Mouse (Mus musculus) kidney, embryonic 16.5 days (tissue): ENCODE data around the gene Dguok. TPM values are rescaled to one million over a fixed set of nuclear protein-coding genes. Genes with fewer than 3 reads are reported as not detected.
A peak's percentile ranks its signal among the peaks of the same experiment; 100 is the strongest.

Experiments used
- ATAC-seq: fragments of 200-750 bp; cut with Nextera tagmentation; 2 replicates; pipeline ENCODE4 v1.8.0; 2017; ENCODE audit warnings: moderate TSS enrichment; ENCODE audit not compliant: low FRiP score, low TSS enrichment
- H3K27ac ChIP-seq: fragments of 300-500 bp; sonication (generic); 2 replicates; pipeline ENCODE4 v1.5.1; 2014; ENCODE audit warnings: low read length
- H3K27me3 ChIP-seq: fragments of 300-500 bp; sonication (generic); 2 replicates; pipeline ENCODE4 v1.6.1; 2014; ENCODE audit warnings: low read length, control low read depth, mixed read lengths; ENCODE audit not compliant: insufficient read depth
- H3K36me3 ChIP-seq: fragments of 300-500 bp; sonication (generic); 2 replicates; pipeline ENCODE4 v1.6.1; 2014; ENCODE audit warnings: low read length, control low read depth, mixed read lengths; ENCODE audit not compliant: insufficient read depth
- H3K4me1 ChIP-seq: fragments of 300-500 bp; sonication (generic); 2 replicates; pipeline ENCODE4 v1.6.1; 2014; ENCODE audit warnings: low read length, control low read depth, mixed read lengths; ENCODE audit not compliant: insufficient read depth
- H3K4me2 ChIP-seq: fragments of 300-500 bp; sonication (generic); replicated peaks from 2 replicates; pipeline ENCODE4 v1.6.1; 2014; ENCODE audit warnings: low read depth, low read length
- H3K4me3 ChIP-seq: fragments of 300-500 bp; sonication (generic); 2 replicates; pipeline ENCODE4 v1.5.1; 2014; ENCODE audit warnings: mild to moderate bottlenecking, low read length
- H3K9ac ChIP-seq: fragments of 300-500 bp; sonication (generic); replicated peaks from 2 replicates; pipeline ENCODE4 v1.6.1; 2014; ENCODE audit warnings: low read length
- H3K9me3 ChIP-seq: fragments of 300-500 bp; sonication (generic); 2 replicates; pipeline ENCODE4 v1.6.1; 2016; ENCODE audit warnings: low read length, control low read depth
- WGBS: fragments of 180-500 bp; shearing (Covaris S2); extraction: QIAGEN DNeasy Blood & Tissue Kit; methylation state at CpG from one replicate; pipeline ENCODE4 v1.1.7; 2014; 5-methylcytosine and 5-hydroxymethylcytosine counted together
- polyA plus RNA-seq: library from polyadenylated mRNA; unstranded; fragments of >200 nt; fragmentation: Nextera tagmentation; extraction: Ambion mirVana; gene quantifications from 2 replicates; pipeline ENCODE4 v1.2.1, GENCODE M21; 2015

Dguok gene
- polyA plus RNA-seq, 1 experiment from 2014 or later = 95.8 TPM

DNA sequence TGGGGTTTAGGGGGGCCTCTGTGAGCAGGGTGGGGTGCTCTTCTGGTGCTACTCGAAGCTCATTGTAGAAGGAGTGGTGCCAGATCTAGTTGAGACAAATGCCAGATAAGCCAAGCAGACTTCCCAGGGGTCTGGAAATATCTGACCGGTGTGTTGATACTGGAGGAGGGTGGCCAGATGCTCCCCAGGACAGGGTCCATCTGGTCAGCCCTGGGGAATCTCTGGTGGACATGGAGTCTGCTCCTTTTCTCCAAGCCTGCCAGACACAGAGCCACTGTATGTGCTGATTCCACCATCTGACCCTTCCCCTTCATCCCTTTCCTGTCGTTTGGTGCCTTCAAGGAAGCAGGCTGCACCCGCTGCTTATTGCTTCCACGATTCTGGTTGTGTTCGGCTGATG is 16.4 kb upstream of the Dguok start:
- no peak for ATAC-seq
- Histone ChIP-seq H3K9ac (no peak overlapping the region), H3K4me3 (no peak overlapping the region), H3K4me2 (no peak overlapping the region), H3K27me3 (no peaks in the 10 kb centered on the region), H3K9me3 (no peaks in the 10 kb centered on the region), H3K4me1 (no peaks in the 10 kb centered on the region), H3K36me3 (no peaks in the 10 kb centered on the region), H3K27ac (no peak overlapping the region)
- 55% methylated on average over 6 of the region's 6 CpGs for WGBS

DNA sequence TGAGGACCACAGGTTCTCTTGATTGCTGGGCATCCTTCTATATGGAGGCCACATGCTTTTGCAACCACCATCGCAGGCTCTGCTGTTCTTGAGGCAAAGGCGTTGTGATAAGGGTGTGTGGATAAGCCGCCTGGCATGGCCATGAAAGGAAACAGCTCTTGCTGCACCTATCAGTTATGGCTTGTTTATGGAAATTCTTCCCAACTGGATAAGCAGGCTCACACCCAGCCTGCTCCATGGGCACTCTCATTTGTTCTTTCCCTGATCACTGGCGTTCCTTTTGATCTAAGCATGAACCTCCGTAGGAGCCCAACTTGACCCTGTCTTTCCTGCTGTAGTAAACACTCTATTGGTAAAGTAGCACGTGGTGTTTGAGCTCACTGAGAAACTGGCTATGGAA is 15.0 kb upstream of the Dguok start:
- no peak overlapping the region for H3K27ac ChIP-seq

DNA sequence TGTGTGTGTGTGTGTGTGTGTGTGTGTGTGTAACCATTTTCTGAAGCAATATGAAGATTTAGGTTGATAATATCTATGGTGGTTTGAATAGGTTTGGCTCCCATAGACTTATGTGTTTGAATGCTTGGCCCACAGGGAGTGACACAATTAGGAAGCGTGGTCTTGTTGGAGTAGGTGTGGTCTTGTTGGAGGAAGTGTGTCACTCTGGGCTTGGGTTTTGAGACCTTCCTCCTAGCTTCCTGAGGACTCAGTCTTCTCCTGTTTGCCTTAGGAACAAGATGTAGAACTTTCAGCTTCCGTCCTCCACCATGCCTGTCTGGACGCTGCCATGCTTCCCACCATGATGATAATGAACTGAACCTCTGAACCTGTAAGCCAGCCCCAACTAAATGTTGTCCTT is 11.9 kb upstream of the Dguok start:
- WGBS = 83% methylated on average over 3 of the region's 3 CpGs
- no peak overlapping the region for H3K9ac ChIP-seq
- no peak overlapping the region for H3K4me3 ChIP-seq
- no peaks in the 10 kb centered on the region for H3K4me1 ChIP-seq
- no peaks in the 10 kb centered on the region for H3K9me3 ChIP-seq
- no peak for ATAC-seq
- H3K27me3 ChIP-seq = no peaks in the 10 kb centered on the region
- H3K4me2 ChIP-seq = no peak overlapping the region
- no peak overlapping the region for H3K27ac ChIP-seq
- no peaks in the 10 kb centered on the region for H3K36me3 ChIP-seq

More for the DNA sequence above, 15.0 kb upstream of the Dguok start:
- Histone ChIP-seq H3K9me3 (no peaks in the 10 kb centered on the region), H3K4me1 (no peaks in the 10 kb centered on the region), H3K9ac (no peak overlapping the region), H3K27me3 (no peaks in the 10 kb centered on the region), H3K4me2 (no peak overlapping the region), H3K36me3 (no peaks in the 10 kb centered on the region), H3K4me3 (no peak overlapping the region)
- 70% methylated on average over 6 of the region's 6 CpGs for WGBS
- ATAC-seq = no peak

DNA sequence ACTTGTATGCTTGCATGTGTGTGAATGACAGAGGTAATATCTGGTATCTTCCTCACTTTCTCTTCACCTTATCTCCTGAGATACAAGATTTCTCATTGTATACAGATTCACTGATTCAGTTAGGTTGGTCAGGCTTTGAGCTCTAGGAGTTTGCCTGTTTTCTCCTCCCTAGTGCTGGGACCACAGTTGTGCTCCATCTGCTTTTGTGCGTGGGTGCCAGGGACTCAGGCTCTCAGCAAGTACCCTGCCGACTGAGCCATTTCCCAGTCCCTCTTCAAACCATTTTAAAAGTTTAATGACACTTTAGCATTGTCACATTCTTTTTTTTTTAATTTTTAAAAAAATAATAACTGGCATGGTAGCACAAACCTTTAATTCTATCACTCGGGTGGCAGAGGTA is 8.4 kb upstream of the Dguok start:
- no peak overlapping the region for H3K9ac ChIP-seq

DNA sequence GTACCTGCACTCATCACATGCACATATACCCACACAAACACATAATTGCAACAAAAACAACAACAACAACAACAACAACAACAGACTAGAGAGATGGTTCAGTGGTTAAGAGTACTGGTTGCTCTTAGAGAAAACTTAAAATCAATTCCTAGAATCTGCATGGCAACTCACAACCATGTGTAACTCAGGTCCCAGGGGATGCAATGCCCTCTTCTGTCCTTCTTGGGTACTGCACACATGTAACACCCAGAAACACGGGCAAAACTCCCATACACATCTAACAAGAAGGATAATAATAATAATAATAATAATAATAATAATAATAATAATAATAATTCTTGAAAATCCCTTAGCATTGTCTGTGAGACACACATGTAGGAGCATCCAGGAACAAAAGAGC is 5.7 kb upstream of the Dguok start:
- H3K27me3 ChIP-seq = no peaks in the 10 kb centered on the region
- no peaks in the 10 kb centered on the region for H3K9me3 ChIP-seq
- H3K9ac ChIP-seq = no peak overlapping the region
- no peak overlapping the region for H3K27ac ChIP-seq
- WGBS = 23% methylated on average over 1 of the region's 1 CpGs
- no peaks in the 10 kb centered on the region for H3K36me3 ChIP-seq
- H3K4me2 ChIP-seq = no peak overlapping the region
- ATAC-seq = no peak
- peaks cover 1% of the 10 kb centered on the region; the same call in 1 of the 2 replicates for H3K4me1 ChIP-seq
- no peak overlapping the region for H3K4me3 ChIP-seq

More for the DNA sequence above, 8.4 kb upstream of the Dguok start:
- no peak for ATAC-seq
- 70% methylated on average over 3 of the region's 3 CpGs for WGBS
- Histone ChIP-seq H3K4me1 (no peaks in the 10 kb centered on the region), H3K27ac (no peak overlapping the region), H3K4me2 (no peak overlapping the region), H3K36me3 (no peaks in the 10 kb centered on the region), H3K4me3 (no peak overlapping the region), H3K9me3 (no peaks in the 10 kb centered on the region), H3K27me3 (no peaks in the 10 kb centered on the region)

DNA sequence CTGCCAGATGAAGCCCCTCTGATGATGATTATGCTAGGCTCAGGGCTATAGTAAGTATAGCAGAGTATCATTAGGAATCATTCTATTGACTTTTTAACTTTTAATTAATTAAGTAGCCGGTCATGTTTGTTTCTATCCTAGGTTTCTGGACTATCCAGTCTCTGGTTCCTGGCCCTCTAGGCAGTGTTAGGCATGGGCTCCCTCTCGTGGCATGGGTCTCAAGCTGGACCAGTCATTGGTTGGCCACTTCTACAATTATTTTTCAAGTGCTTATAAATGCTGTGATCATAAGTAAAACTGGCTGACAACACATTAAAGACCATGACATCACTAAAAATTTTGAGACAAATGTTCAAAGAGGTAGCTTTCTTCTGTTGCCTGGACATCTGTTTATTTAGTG is 3.4 kb upstream of the Dguok start:
- ATAC-seq = no peak
- Histone ChIP-seq H3K27me3 (no peaks in the 10 kb centered on the region), H3K4me3 (no peak overlapping the region), H3K9ac (no peak overlapping the region), H3K4me2 (no peak overlapping the region), H3K9me3 (no peaks in the 10 kb centered on the region), H3K27ac (no peak overlapping the region), H3K36me3 (no peaks in the 10 kb centered on the region), H3K4me1 (peaks cover 12% of the 10 kb centered on the region)
- WGBS = 56% methylated on average over 2 of the region's 2 CpGs

DNA sequence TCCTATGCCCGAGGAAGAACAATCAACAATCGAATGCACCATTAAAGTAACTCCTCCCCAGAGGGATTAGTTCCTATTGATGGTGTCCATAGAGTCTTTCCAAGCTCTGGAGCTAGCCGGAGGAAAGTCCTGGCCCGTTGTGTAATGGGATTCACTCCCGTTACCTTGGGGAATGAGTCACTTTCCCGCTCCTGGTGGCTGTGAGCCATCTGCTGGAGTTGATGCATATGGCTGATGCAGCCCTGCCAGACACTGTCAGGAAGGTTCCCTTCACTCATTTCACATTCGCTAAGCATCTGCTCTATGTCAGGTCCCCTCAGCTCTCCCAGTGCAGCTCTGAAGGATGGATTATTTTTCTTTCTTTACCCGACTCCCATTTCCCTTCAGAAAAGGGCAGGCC is 2.7 kb upstream of the Dguok start:
- no peak for ATAC-seq
- no peak overlapping the region for H3K4me3 ChIP-seq
- H3K4me1 ChIP-seq = peaks cover 12% of the 10 kb centered on the region
- no peak overlapping the region for H3K4me2 ChIP-seq
- H3K9ac ChIP-seq = no peak overlapping the region
- 37% methylated on average over 8 of the region's 8 CpGs for WGBS
- no peaks in the 10 kb centered on the region for H3K27me3 ChIP-seq
- no peak overlapping the region for H3K27ac ChIP-seq
- H3K9me3 ChIP-seq = no peaks in the 10 kb centered on the region
- H3K36me3 ChIP-seq = no peaks in the 10 kb centered on the region

DNA sequence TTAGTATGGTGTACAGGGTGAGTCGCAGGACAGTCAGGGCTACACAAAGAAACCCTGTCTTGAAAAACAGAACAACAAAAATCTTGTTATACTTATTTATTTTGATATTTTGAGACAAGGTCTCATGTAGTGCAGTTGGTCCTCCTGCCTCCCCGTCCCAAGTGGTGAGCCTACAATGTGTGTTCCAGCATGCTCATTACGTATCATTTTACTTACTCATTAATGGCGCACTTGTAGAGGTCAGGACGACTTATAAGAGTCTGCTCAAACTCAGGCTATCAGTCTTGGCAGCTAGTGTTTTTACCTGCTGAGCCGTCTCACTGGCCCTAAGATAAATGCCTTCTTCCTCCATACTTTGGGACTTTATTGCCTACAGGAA is 388 bp upstream of the Dguok start:
- H3K9me3 ChIP-seq = no peaks in the 10 kb centered on the region
- peak overlapping the region; percentile 78 for H3K4me2 ChIP-seq
- peak overlapping the region; percentile 64 for H3K9ac ChIP-seq
- no peak; the same call in 1 of the 2 replicates for ATAC-seq
- WGBS = 23% methylated on average over 6 of the region's 6 CpGs
- peak overlapping the region; percentile 84 for H3K4me3 ChIP-seq
- H3K4me1 ChIP-seq = peaks cover 12% of the 10 kb centered on the region
- no peaks in the 10 kb centered on the region for H3K27me3 ChIP-seq
- H3K36me3 ChIP-seq = no peaks in the 10 kb centered on the region
- peak overlapping the region; percentile 74 for H3K27ac ChIP-seq

DNA sequence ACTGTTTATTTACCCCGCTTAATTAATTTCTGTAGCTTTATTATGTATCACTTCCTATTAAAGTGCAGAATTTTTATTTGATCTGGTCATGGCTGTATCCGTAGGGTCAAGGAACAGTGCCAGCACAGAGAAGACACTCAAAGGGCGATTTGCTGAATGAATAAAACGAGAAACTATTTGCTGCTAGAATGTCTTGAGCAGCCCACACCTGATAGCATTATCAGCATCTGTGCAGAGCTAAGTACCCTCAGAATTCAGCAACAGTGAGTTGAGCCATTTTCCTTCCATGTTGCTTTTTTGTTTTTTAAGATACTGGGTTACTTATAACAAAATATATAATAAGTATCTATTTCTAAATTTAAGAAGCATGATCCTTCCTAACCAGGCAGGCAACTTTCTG is 1.2 kb downstream of the Dguok start:
- WGBS = 90% methylated on average over 4 of the region's 4 CpGs
- H3K9ac ChIP-seq = peak overlapping the region; percentile 88
- H3K4me3 ChIP-seq = peak overlapping the region; percentile 84

DNA sequence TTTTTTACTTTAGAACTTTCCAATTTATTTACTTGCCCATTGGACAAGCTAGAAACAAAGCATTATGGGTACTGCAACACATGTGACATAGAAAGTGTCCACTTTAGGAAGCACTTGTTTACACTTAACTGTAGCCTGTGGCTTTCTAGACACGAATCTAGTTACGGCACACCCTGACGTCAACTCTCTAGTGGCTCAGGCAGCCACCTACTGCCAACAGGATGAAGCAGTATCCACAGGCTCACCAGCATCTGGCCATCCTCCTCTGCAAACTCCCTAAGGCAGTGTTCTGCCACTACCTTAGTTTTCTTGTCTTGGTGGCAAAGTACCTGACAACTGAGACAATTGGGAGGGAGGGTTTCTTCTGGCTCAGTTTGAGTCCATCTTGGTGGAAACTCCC is 3.4 kb downstream of the Dguok start:
- Histone ChIP-seq H3K27me3 (no peaks in the 10 kb centered on the region), H3K27ac (no peak overlapping the region), H3K36me3 (peaks cover 4% of the 10 kb centered on the region; the same call in 1 of the 2 replicates), H3K9ac (no peak overlapping the region), H3K4me3 (no peak overlapping the region), H3K9me3 (no peaks in the 10 kb centered on the region), H3K4me2 (no peak overlapping the region), H3K4me1 (peaks cover 17% of the 10 kb centered on the region)
- no peak for ATAC-seq
- WGBS = 83% methylated on average over 3 of the region's 3 CpGs

More for the DNA sequence above, 1.2 kb downstream of the Dguok start:
- Histone ChIP-seq H3K36me3 (peaks cover under 1% of the 10 kb centered on the region; the same call in 1 of the 2 replicates), H3K27me3 (no peaks in the 10 kb centered on the region), H3K4me2 (peak overlapping the region; percentile 78), H3K27ac (no peak overlapping the region), H3K9me3 (no peaks in the 10 kb centered on the region), H3K4me1 (peaks cover 17% of the 10 kb centered on the region)
- ATAC-seq = no peak
